Mouse (Mus musculus) stomach, embryonic 14.5 days (tissue): ENCODE data around the gene 3110082I17Rik. TPM values are rescaled to one million over a fixed set of nuclear protein-coding genes. Genes with fewer than 3 reads are reported as not detected.

Experiments
- ATAC-seq: fragments of 200-750 bp; cut with Nextera tagmentation; 2 replicates; pipeline ENCODE4 v1.8.0; 2017; ENCODE audit warnings: low read depth, moderate TSS enrichment; ENCODE audit not compliant: insufficient number of reproducible peaks, insufficient read depth, low FRiP score
- H3K27ac ChIP-seq: fragments of 300-500 bp; sonication (generic); 2 replicates; pipeline ENCODE4 v1.5.1; 2014; ENCODE audit warnings: mild to moderate bottlenecking, low read length, moderate library complexity, mixed read lengths
- H3K27me3 ChIP-seq: fragments of 300-500 bp; sonication (generic); 2 replicates; pipeline ENCODE4 v1.6.1; 2014; ENCODE audit warnings: low read length, control low read depth, mixed read lengths; ENCODE audit not compliant: control insufficient read depth, insufficient read depth
- H3K36me3 ChIP-seq: fragments of 300-500 bp; sonication (generic); 2 replicates; pipeline ENCODE4 v1.6.1; 2014; ENCODE audit warnings: mild to moderate bottlenecking, control low read depth, low read length, moderate library complexity, mixed read lengths; ENCODE audit not compliant: control insufficient read depth, insufficient read depth
- H3K4me1 ChIP-seq: fragments of 300-500 bp; sonication (generic); 2 replicates; pipeline ENCODE4 v1.6.1; 2014; ENCODE audit warnings: low read length, control low read depth, mixed read lengths; ENCODE audit not compliant: control insufficient read depth, insufficient read depth
- H3K4me2 ChIP-seq: fragments of 300-500 bp; sonication (generic); replicated peaks from 2 replicates; pipeline ENCODE4 v1.6.1; 2014; ENCODE audit warnings: low read depth, low read length, control low read depth
- H3K4me3 ChIP-seq: fragments of 300-500 bp; sonication (generic); 2 replicates; pipeline ENCODE4 v1.5.1; 2014; ENCODE audit warnings: low read depth, low read length, control low read depth
- H3K9ac ChIP-seq: fragments of 300-500 bp; sonication (generic); replicated peaks from 2 replicates; pipeline ENCODE4 v1.6.1; 2014; ENCODE audit warnings: low read depth, mild to moderate bottlenecking, control low read depth, low read length, moderate library complexity, mixed read lengths
- H3K9me3 ChIP-seq: fragments of 300-500 bp; sonication (generic); 2 replicates; pipeline ENCODE4 v1.6.1; 2016; ENCODE audit warnings: low read depth, low read length, control low read depth; ENCODE audit not compliant: control insufficient read depth
- WGBS: fragments of 180-500 bp; shearing (Covaris S2); extraction: QIAGEN DNeasy Blood & Tissue Kit; methylation state at CpG from one replicate; pipeline ENCODE4 v1.1.7; 2014; 5-methylcytosine and 5-hydroxymethylcytosine counted together
- microRNA counts: library from miRNA; unstranded; fragments of <30 nt; microRNA quantifications from one replicate; lab custom pipeline; 2016
- microRNA-seq: library from miRNA; unstranded; fragments of <30 nt; microRNA quantifications from one replicate; pipeline ENCODE4, GENCODE M21; 2016
- polyA plus RNA-seq: library from polyadenylated mRNA; unstranded; fragments of >200 nt; fragmentation: Nextera tagmentation; extraction: Ambion mirVana; gene quantifications from 2 replicates; pipeline ENCODE4 v1.2.1, GENCODE M21; 2014

3110082I17Rik gene
- polyA plus RNA-seq, 1 experiment from 2014 or later = 37.7 TPM

GRCm38 (mm10) chr5:139310477-139310876, 149.8 kb downstream of the 3110082I17Rik start:
- Histone ChIP-seq H3K4me3 (no peak overlapping the region), H3K4me2 (no peak overlapping the region), H3K9ac (no peak overlapping the region), H3K9me3 (no peaks in the 10 kb centered on the region), H3K36me3 (no peaks in the 10 kb centered on the region), H3K27ac (no peak overlapping the region), H3K4me1 (no peaks in the 10 kb centered on the region), H3K27me3 (no peaks in the 10 kb centered on the region)
- no peak for ATAC-seq
- 90% methylated on average over 4 of the region's 4 CpGs for WGBS

GRCm38 (mm10) chr5:139309946-139310345, 150.4 kb downstream of the 3110082I17Rik start:
- no peak for ATAC-seq
- Histone ChIP-seq H3K27me3 (no peaks in the 10 kb centered on the region), H3K27ac (no peak overlapping the region), H3K9ac (no peak overlapping the region), H3K9me3 (no peaks in the 10 kb centered on the region), H3K4me3 (no peak overlapping the region), H3K36me3 (no peaks in the 10 kb centered on the region), H3K4me1 (no peaks in the 10 kb centered on the region), H3K4me2 (no peak overlapping the region)
- 60% methylated on average over 3 of the region's 3 CpGs for WGBS

MicroRNAs encoded within 50 kb of the gene (microRNA counts, 519-probe panel; counts per million panel counts)
- microRNA mmu-miR-339-3p (lab: Ali Mortazavi, UCI) (not detected), microRNA mmu-miR-339-5p (lab: Ali Mortazavi, UCI) (not detected)

Small RNA genes within 50 kb of the gene (microRNA-seq; reads per million reads assigned to microRNA genes)
- 411 reads per million, percentile 63 among the genes with 10 or more reads in this experiment for gene Mir339

Other genes starting within 250 kb of the 3110082I17Rik start
- 149 and 151 TPM in 2 replicates for gene Get4, start 208.2 kb downstream of the 3110082I17Rik start, polyA plus RNA-seq
- 2.2 and 2.3 TPM in 2 replicates for gene Adap1, start 134.9 kb downstream of the 3110082I17Rik start, polyA plus RNA-seq
- 105 and 120 TPM in 2 replicates for gene Cox19, start 109.1 kb downstream of the 3110082I17Rik start, polyA plus RNA-seq
- gene Cyp2w1, start 107.9 kb downstream of the 3110082I17Rik start, polyA plus RNA-seq = 6.3 and 6.8 TPM in 2 replicates
- 1.3 and 1.5 TPM in 2 replicates for gene Gpr146, start 82.8 kb downstream of the 3110082I17Rik start, polyA plus RNA-seq
- 0.48 and 1.3 TPM in 2 replicates for gene C130050O18Rik, start 55.2 kb downstream of the 3110082I17Rik start, polyA plus RNA-seq
- gene Gper1, start 37.4 kb downstream of the 3110082I17Rik start, polyA plus RNA-seq = 3.3 TPM in 2 replicates
- gene Zfand2a, start 24.0 kb upstream of the 3110082I17Rik start, polyA plus RNA-seq = 5.8 and 6.9 TPM in 2 replicates
- not detected in 2 replicates for gene Uncx, start 83.0 kb upstream of the 3110082I17Rik start, polyA plus RNA-seq